Mouse (Mus musculus) kidney, embryonic 14.5 days (tissue): Measurements from ENCODE around the gene Rpl3. TPM values are rescaled to one million over a fixed set of nuclear protein-coding genes. Genes with fewer than 3 reads are reported as not detected.

ENCODE experiments used
- ATAC-seq: fragments of 200-750 bp; cut with Nextera tagmentation; 2 replicates; pipeline ENCODE4 v1.8.0; 2017; ENCODE audit warnings: moderate number of reproducible peaks, mild to moderate bottlenecking, moderate TSS enrichment, moderate library complexity; ENCODE audit not compliant: low FRiP score, low TSS enrichment
- H3K27ac ChIP-seq: fragments of 300-500 bp; sonication (generic); 2 replicates; pipeline ENCODE4 v1.5.1; 2014; ENCODE audit warnings: low read depth, mild to moderate bottlenecking, low read length, moderate library complexity, mixed read lengths
- H3K27me3 ChIP-seq: fragments of 300-500 bp; sonication (generic); 2 replicates; pipeline ENCODE4 v1.6.1; 2014; ENCODE audit warnings: mild to moderate bottlenecking, low read length; ENCODE audit not compliant: control insufficient read depth, insufficient read depth
- H3K36me3 ChIP-seq: fragments of 300-500 bp; sonication (generic); 2 replicates; pipeline ENCODE4 v1.6.1; 2014; ENCODE audit warnings: low read length, mixed read lengths; ENCODE audit not compliant: control insufficient read depth, insufficient read depth
- H3K4me1 ChIP-seq: fragments of 300-500 bp; sonication (generic); 2 replicates; pipeline ENCODE4 v1.6.1; 2014; ENCODE audit warnings: low read length, mixed read lengths; ENCODE audit not compliant: control insufficient read depth, insufficient read depth
- H3K4me2 ChIP-seq: fragments of 300-500 bp; sonication (generic); replicated peaks from 2 replicates; pipeline ENCODE4 v1.6.1; 2014; ENCODE audit warnings: low read depth, mild to moderate bottlenecking, low read length
- H3K4me3 ChIP-seq: fragments of 300-500 bp; sonication (generic); 2 replicates; pipeline ENCODE4 v1.5.1; 2014; ENCODE audit warnings: mild to moderate bottlenecking, low read length
- H3K9ac ChIP-seq: fragments of 300-500 bp; sonication (generic); 2 replicates; pipeline ENCODE4 v1.6.1; 2014; ENCODE audit warnings: low read depth, mild to moderate bottlenecking, low read length, moderate library complexity
- H3K9me3 ChIP-seq: fragments of 300-500 bp; sonication (generic); 2 replicates; pipeline ENCODE4 v1.6.1; 2016; ENCODE audit warnings: low read length; ENCODE audit not compliant: control insufficient read depth
- WGBS: fragments of 180-500 bp; shearing (Covaris S2); extraction: QIAGEN DNeasy Blood & Tissue Kit; methylation state at CpG from one replicate; pipeline ENCODE4 v1.1.7; 2014; 5-methylcytosine and 5-hydroxymethylcytosine counted together
- polyA plus RNA-seq: library from polyadenylated mRNA; unstranded; fragments of >200 nt; fragmentation: Nextera tagmentation; extraction: Ambion mirVana; gene quantifications from 2 replicates; pipeline ENCODE4 v1.2.1, GENCODE M21; 2014

Gene Rpl3
- polyA plus RNA-seq, 1 experiment from 2014 or later, result 1,409 TPM

GRCm38 (mm10) chr15:80096946-80097881 lies 5.5 kb upstream of the Rpl3 start:
- Histone ChIP-seq H3K27me3 (peaks cover 12% of the 10 kb centered on the region; the same call in 1 of the 2 replicates), H3K4me2 (no peak overlapping the region), H3K9ac (no peak overlapping the region), H3K27ac (no peak overlapping the region), H3K4me1 (no peaks in the 10 kb centered on the region), H3K9me3 (no peaks in the 10 kb centered on the region), H3K36me3 (no peaks in the 10 kb centered on the region), H3K4me3 (no peak overlapping the region)
- 25% methylated on average over 20 of the region's 20 CpGs for WGBS
- no peak; the same call in 1 of the 2 replicates for ATAC-seq

- WGBS, result 65% methylated on average over 10 of the region's 10 CpGs
- ATAC-seq, result no peak
- H3K27me3 ChIP-seq, result peaks cover 20% of the 10 kb centered on the region
These were observed 4.7 kb upstream of the Rpl3 start for GRCm38 (mm10) chr15:80096406-80096805.

DNA sequence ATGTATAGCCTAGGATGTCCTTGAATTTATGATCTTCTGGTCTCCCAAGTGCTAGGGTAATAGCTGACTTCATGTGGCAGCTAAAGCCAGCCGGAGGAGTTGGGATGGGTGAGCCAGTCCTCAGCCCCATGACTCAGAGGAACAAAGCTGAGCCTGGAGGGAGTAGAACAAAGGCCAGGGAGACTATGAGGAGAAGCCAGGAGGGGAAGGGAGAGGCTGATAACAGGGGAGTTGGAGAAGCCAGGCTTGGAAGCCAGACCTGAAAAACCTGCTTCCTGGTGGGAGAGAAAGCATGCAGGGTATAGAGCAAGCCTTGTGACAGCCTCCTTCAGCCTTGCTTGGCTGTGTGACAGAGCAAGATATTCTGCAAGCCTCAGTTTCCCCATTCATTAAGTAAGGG lies 3.9 kb upstream of the Rpl3 start:
- H3K27me3 ChIP-seq, result peaks cover 28% of the 10 kb centered on the region
- WGBS, result 52% methylated on average over 1 of the region's 1 CpGs
- no peak for ATAC-seq

More at GRCm38 (mm10) chr15:80096406-80096805, 4.7 kb upstream of the Rpl3 start:
- Histone ChIP-seq H3K4me1 (no peaks in the 10 kb centered on the region), H3K4me2 (no peak overlapping the region), H3K9me3 (no peaks in the 10 kb centered on the region), H3K27ac (no peak overlapping the region), H3K36me3 (no peaks in the 10 kb centered on the region), H3K9ac (no peak overlapping the region), H3K4me3 (no peak overlapping the region)

GRCm38 (mm10) chr15:80094201-80094600 lies 2.5 kb upstream of the Rpl3 start:
- Histone ChIP-seq H3K36me3 (no peaks in the 10 kb centered on the region), H3K9me3 (no peaks in the 10 kb centered on the region), H3K4me3 (no peak overlapping the region), H3K9ac (no peak overlapping the region), H3K27ac (no peak overlapping the region), H3K4me1 (no peaks in the 10 kb centered on the region; the same call in 1 of the 2 replicates), H3K4me2 (no peak overlapping the region), H3K27me3 (peaks cover 38% of the 10 kb centered on the region)
- 90% methylated on average over 13 of the region's 13 CpGs for WGBS
- ATAC-seq, result no peak

More for the DNA sequence above, 3.9 kb upstream of the Rpl3 start:
- H3K4me1 ChIP-seq, result no peaks in the 10 kb centered on the region; the same call in 1 of the 2 replicates
- H3K9ac ChIP-seq, result no peak overlapping the region
- no peaks in the 10 kb centered on the region for H3K9me3 ChIP-seq
- H3K36me3 ChIP-seq, result no peaks in the 10 kb centered on the region
- no peak overlapping the region for H3K27ac ChIP-seq
- no peak overlapping the region for H3K4me3 ChIP-seq
- no peak overlapping the region for H3K4me2 ChIP-seq

DNA sequence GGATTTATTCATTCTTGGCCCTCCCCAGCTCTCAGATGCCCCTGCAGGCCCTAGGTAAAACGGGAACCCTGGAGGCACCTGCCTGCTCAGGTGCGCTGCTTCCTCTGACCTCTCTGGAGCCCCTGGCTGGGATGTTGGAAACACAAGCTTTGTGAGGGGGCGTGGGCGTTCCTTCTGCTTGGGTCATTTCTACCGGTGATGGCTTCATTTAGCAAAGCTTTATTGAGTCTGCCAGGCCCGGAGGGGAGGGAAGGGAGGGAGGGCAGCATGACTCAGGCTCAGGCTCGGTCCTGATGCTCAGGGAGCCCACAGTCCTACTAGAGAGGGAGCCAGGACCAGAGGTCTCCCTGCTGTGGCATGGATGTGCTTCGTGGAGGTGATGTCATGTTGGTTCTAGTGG lies 931 bp upstream of the Rpl3 start:
- H3K36me3 ChIP-seq, result no peaks in the 10 kb centered on the region
- H3K9ac ChIP-seq, result no peak overlapping the region
- peaks cover 39% of the 10 kb centered on the region for H3K27me3 ChIP-seq
- no peak for ATAC-seq
- no peak overlapping the region for H3K27ac ChIP-seq
- no peaks in the 10 kb centered on the region; the same call in 1 of the 2 replicates for H3K4me1 ChIP-seq
- no peak overlapping the region for H3K4me3 ChIP-seq
- WGBS, result 6% methylated on average over 8 of the region's 8 CpGs
- no peaks in the 10 kb centered on the region for H3K9me3 ChIP-seq
- H3K4me2 ChIP-seq, result no peak overlapping the region

GRCm38 (mm10) chr15:80092041-80092441 lies 373 bp upstream of the Rpl3 start:
- Histone ChIP-seq H3K9me3 (no peaks in the 10 kb centered on the region), H3K27ac (no peak overlapping the region), H3K9ac (no peak overlapping the region; the same call in 1 of the 2 replicates), H3K4me2 (peak overlapping the region; percentile 95; the same call in 1 of the 2 replicates), H3K36me3 (no peaks in the 10 kb centered on the region), H3K4me1 (no peaks in the 10 kb centered on the region; the same call in 1 of the 2 replicates), H3K27me3 (peaks cover 39% of the 10 kb centered on the region), H3K4me3 (peak overlapping the region; percentile 69; the same call in 1 of the 2 replicates)
- WGBS, result 10% methylated on average over 7 of the region's 7 CpGs
- no peak for ATAC-seq

DNA sequence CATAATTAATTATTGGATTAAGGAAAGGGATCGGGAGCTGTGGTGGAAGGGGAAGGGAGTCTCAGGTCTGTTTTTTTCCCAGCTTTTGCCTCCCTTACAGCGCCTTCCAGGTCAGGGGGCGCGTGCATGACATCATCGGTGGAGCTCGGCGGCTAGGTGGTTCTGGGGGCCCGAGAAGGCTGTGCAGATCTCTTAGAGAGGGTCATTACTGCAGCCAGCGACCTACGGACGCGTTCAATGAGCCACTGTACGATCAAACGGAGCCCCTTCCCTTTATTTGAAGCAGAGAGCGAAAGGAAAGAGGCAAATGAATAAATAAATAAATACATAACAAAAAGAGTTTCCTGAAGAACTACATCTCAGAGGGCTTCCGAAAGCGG lies 937 bp downstream of the Rpl3 start:
- Histone ChIP-seq H3K27me3 (peaks cover 39% of the 10 kb centered on the region), H3K9me3 (no peaks in the 10 kb centered on the region), H3K4me2 (peak overlapping the region; percentile 95), H3K27ac (no peak overlapping the region), H3K9ac (peak overlapping the region; percentile 65), H3K36me3 (no peaks in the 10 kb centered on the region), H3K4me3 (peak overlapping the region; percentile 69), H3K4me1 (no peaks in the 10 kb centered on the region; the same call in 1 of the 2 replicates)
- no peak for ATAC-seq
- WGBS, result 1% methylated on average over 17 of the region's 17 CpGs

DNA sequence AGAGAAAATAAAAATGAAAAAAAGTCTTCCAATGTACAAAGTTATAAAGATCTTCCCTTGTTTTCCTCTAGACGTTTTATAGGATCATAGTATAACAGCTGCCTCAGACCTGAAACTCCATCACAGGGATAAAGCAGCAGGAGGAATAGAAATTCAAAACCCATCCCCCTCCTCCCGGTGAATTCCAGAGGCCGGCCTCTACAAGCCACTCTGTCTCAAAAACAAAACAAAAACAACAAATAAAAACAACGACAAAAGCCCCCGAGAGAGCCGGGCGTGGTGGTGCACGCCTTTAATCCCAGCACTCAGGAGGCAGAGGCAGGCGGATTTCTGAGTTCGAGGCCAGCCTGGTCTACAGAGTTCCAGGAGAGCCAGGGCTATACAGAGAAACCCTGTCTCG lies 1.5 kb downstream of the Rpl3 start:
- no peak overlapping the region for H3K4me3 ChIP-seq
- no peak for ATAC-seq
- H3K4me2 ChIP-seq, result no peak overlapping the region
- no peak overlapping the region for H3K27ac ChIP-seq
- H3K4me1 ChIP-seq, result no peaks in the 10 kb centered on the region; the same call in 1 of the 2 replicates
- H3K9ac ChIP-seq, result no peak overlapping the region
- no peaks in the 10 kb centered on the region for H3K9me3 ChIP-seq
- peaks cover 39% of the 10 kb centered on the region for H3K27me3 ChIP-seq
- WGBS, result 75% methylated on average over 11 of the region's 11 CpGs
- H3K36me3 ChIP-seq, result no peaks in the 10 kb centered on the region

- Histone ChIP-seq H3K9ac (no peak overlapping the region), H3K9me3 (no peaks in the 10 kb centered on the region), H3K4me1 (no peaks in the 10 kb centered on the region; the same call in 1 of the 2 replicates), H3K27me3 (peaks cover 39% of the 10 kb centered on the region), H3K4me2 (no peak overlapping the region), H3K36me3 (no peaks in the 10 kb centered on the region), H3K4me3 (no peak overlapping the region), H3K27ac (no peak overlapping the region)
- WGBS, result 34% methylated on average over 4 of the region's 4 CpGs
- no peak for ATAC-seq
These were observed 3.0 kb downstream of the Rpl3 start for GRCm38 (mm10) chr15:80088637-80089036.
